Mouse (Mus musculus): Measurements from ENCODE around the gene Gria2. TPM values are rescaled to one million over a fixed set of nuclear protein-coding genes. Genes with fewer than 3 reads are reported as not detected.

Gene Gria2
- not detected in 2 replicates for total RNA-seq (2012; rRNA removed)
- polyA plus RNA-seq (2012; ENCODE audit: insufficient read depth in 1 of 2, insufficient read length in 2 of 2, low read depth in 1 of 2, low replicate concordance in 2 of 2, missing spikeins in 1 of 2) = not detected

GRCm38 (mm10) chr3:80802596-80803081 is at the start of gene Gria2:
TSS of gene Gria2 (minus strand) at chr3:80802835.
- Histone ChIP-seq H3K4me1 (ENCODE audit: control insufficient read depth in 1 of 2, insufficient read depth in 2 of 2, low read length in 2 of 2) (no peaks in the 10 kb centered on the region), H3K36me3 (ENCODE audit: control insufficient read depth in 1 of 2, insufficient read depth in 2 of 2, low read length in 2 of 2) (no peaks in the 10 kb centered on the region), H3K4me3 (ENCODE audit: control insufficient read depth in 1 of 2, insufficient read depth in 1 of 2, low read depth in 2 of 2, low read length in 2 of 2) (no peak within 1 kb of the TSS), H3K27ac (ENCODE audit: control insufficient read depth, low read depth, low read length) (no peak within 1 kb of the TSS), H3K9ac (ENCODE audit: control insufficient read depth, low read depth, low read length, poor library complexity, severe bottlenecking) (no peak within 1 kb of the TSS), H3K27me3 (ENCODE audit: control insufficient read depth in 1 of 2, insufficient read depth in 2 of 2, low read length in 2 of 2) (no peaks in the 10 kb centered on the region), H3K9me3 (replicated peaks; ENCODE audit: insufficient read depth, low read length) (no peaks in the 10 kb centered on the region), H3K79me2 (ENCODE audit: control insufficient read depth, insufficient read depth, low read length, poor library complexity) (no peaks in the 10 kb centered on the region)
- TF ChIP-seq KAT2A (conservative IDR thresholded peaks at IDR 0.05; ENCODE audit: low read depth, low read length) (no peak), GABPA (IDR thresholded peaks at IDR 0.05; ENCODE audit: low read depth, low read length) (no peak)
- peak; percentile 2 for DNase-seq (ENCODE audit: low read depth, low spot score)

GRCm38 (mm10) chr3:80850947-80851346 is 48.3 kb upstream of the Gria2 start:
- Histone ChIP-seq H3K4me3 (ENCODE audit: control insufficient read depth in 1 of 2, insufficient read depth in 1 of 2, low read depth in 2 of 2, low read length in 2 of 2) (no peak overlapping the region), H3K36me3 (ENCODE audit: control insufficient read depth in 1 of 2, insufficient read depth in 2 of 2, low read length in 2 of 2) (no peaks in the 10 kb centered on the region), H3K27ac (ENCODE audit: control insufficient read depth, low read depth, low read length) (no peak overlapping the region), H3K9me3 (replicated peaks; ENCODE audit: insufficient read depth, low read length) (no peaks in the 10 kb centered on the region), H3K9ac (ENCODE audit: control insufficient read depth, low read depth, low read length, poor library complexity, severe bottlenecking) (no peak overlapping the region), H3K27me3 (ENCODE audit: control insufficient read depth in 1 of 2, insufficient read depth in 2 of 2, low read length in 2 of 2) (no peaks in the 10 kb centered on the region), H3K4me1 (ENCODE audit: control insufficient read depth in 1 of 2, insufficient read depth in 2 of 2, low read length in 2 of 2) (no peaks in the 10 kb centered on the region), H3K79me2 (ENCODE audit: control insufficient read depth, insufficient read depth, low read length, poor library complexity) (no peaks in the 10 kb centered on the region)
- TF ChIP-seq E2F4 (IDR thresholded peaks at IDR 0.05; ENCODE audit: borderline replicate concordance, low read depth, low read length) = no peak
- no peak for TF ChIP-seq TAL1 (IDR thresholded peaks at IDR 0.05; ENCODE audit: low read length)
- TF ChIP-seq NRF1 (IDR thresholded peaks at IDR 0.05; ENCODE audit: insufficient read depth, low read depth, low read length, poor library complexity, severe bottlenecking) = no peak
- no peak for TF ChIP-seq CTCF (IDR thresholded peaks at IDR 0.05 in 2 of 3, conservative IDR thresholded peaks at IDR 0.05 in 1 of 3; ENCODE audit: control insufficient read depth in 1 of 3, insufficient read depth in 1 of 3, low read depth in 2 of 3, low read length in 3 of 3, poor library complexity in 1 of 3, severe bottlenecking in 1 of 3)
- no peak for TF ChIP-seq BHLHE40 (IDR thresholded peaks at IDR 0.05; ENCODE audit: borderline replicate concordance, low read depth, low read length)
- no peak for DNase-seq (ENCODE audit: low read depth, low spot score)

GRCm38 (mm10) chr3:80845634-80846033 is 43.0 kb upstream of the Gria2 start:
- H3K9ac ChIP-seq (ENCODE audit: control insufficient read depth, low read depth, low read length, poor library complexity, severe bottlenecking) = no peak overlapping the region
- TF ChIP-seq ZC3H11A (IDR thresholded peaks at IDR 0.05; ENCODE audit: low read depth, low read length) = no peak
- no peak for TF ChIP-seq RAD21 (IDR thresholded peaks at IDR 0.05; ENCODE audit: low read depth, low read length)
- no peak for TF ChIP-seq USF1 (IDR thresholded peaks at IDR 0.05; ENCODE audit: low read depth, low read length)
- no peak for TF ChIP-seq MYC (IDR thresholded peaks at IDR 0.05; ENCODE audit: low read depth, low read length)
- no peak for TF ChIP-seq USF2 (IDR thresholded peaks at IDR 0.05; ENCODE audit: borderline replicate concordance in 1 of 2, insufficient read depth in 1 of 2, low read depth in 1 of 2, low read length in 2 of 2)
- no peak for TF ChIP-seq E2F4 (IDR thresholded peaks at IDR 0.05; ENCODE audit: borderline replicate concordance, low read depth, low read length)
- no peak for TF ChIP-seq NELFE (IDR thresholded peaks at IDR 0.05; ENCODE audit: low read depth, low read length)
- no peak for TF ChIP-seq BHLHE40 (IDR thresholded peaks at IDR 0.05; ENCODE audit: borderline replicate concordance, low read depth, low read length)
- no peak for TF ChIP-seq ZKSCAN1 (IDR thresholded peaks at IDR 0.05; ENCODE audit: low read depth, low read length)
- no peak for TF ChIP-seq GATA1 (IDR thresholded peaks at IDR 0.05; ENCODE audit: low read depth, low read length)
- no peak for TF ChIP-seq POLR2AphosphoS2 (IDR thresholded peaks at IDR 0.05; ENCODE audit: low read length)
- no peak for TF ChIP-seq TCF12 (IDR thresholded peaks at IDR 0.05; ENCODE audit: low read depth, low read length)
- DNase-seq (ENCODE audit: low read depth, low spot score) = no peak

More at GRCm38 (mm10) chr3:80845634-80846033, 43.0 kb upstream of the Gria2 start:
- Histone ChIP-seq H3K9me3 (replicated peaks; ENCODE audit: insufficient read depth, low read length) (no peaks in the 10 kb centered on the region), H3K4me1 (ENCODE audit: control insufficient read depth in 1 of 2, insufficient read depth in 2 of 2, low read length in 2 of 2) (no peaks in the 10 kb centered on the region), H3K36me3 (ENCODE audit: control insufficient read depth in 1 of 2, insufficient read depth in 2 of 2, low read length in 2 of 2) (no peaks in the 10 kb centered on the region), H3K79me2 (ENCODE audit: control insufficient read depth, insufficient read depth, low read length, poor library complexity) (no peaks in the 10 kb centered on the region), H3K4me3 (ENCODE audit: control insufficient read depth in 1 of 2, insufficient read depth in 1 of 2, low read depth in 2 of 2, low read length in 2 of 2) (no peak overlapping the region), H3K27me3 (ENCODE audit: control insufficient read depth in 1 of 2, insufficient read depth in 2 of 2, low read length in 2 of 2) (no peaks in the 10 kb centered on the region), H3K27ac (ENCODE audit: control insufficient read depth, low read depth, low read length) (no peak overlapping the region)

Measured in MEL (cell line).